Mouse (Mus musculus) liver, adult 2 months (tissue): ENCODE results near the gene Zbtb9. TPM values are rescaled to one million over a fixed set of nuclear protein-coding genes. Genes with fewer than 3 reads are reported as not detected.

Source experiments
- DNase-seq: peaks from one replicate; pipeline ENCODE4 v3.0.0-alpha.2; 2011; ENCODE audit warnings: low read depth, low spot score; ENCODE audit errors: extremely low read depth
- H3K27ac ChIP-seq: fragments of 200-500 bp; replicated peaks from 2 replicates; pipeline ENCODE4 v1.5.1; 2012; ENCODE audit warnings: low read depth, mild to moderate bottlenecking, control low read depth, inconsistent platforms, low read length; ENCODE audit not compliant: insufficient read depth
- H3K27me3 ChIP-seq: fragments of 200-500 bp; 2 replicates; pipeline ENCODE4 v1.6.1; 2012; ENCODE audit warnings: mild to moderate bottlenecking, moderate library complexity, low read length, inconsistent platforms; ENCODE audit not compliant: control insufficient read depth, insufficient read depth
- H3K36me3 ChIP-seq: fragments of 200-500 bp; 2 replicates; pipeline ENCODE4 v1.6.1; 2012; ENCODE audit warnings: low read length, inconsistent platforms; ENCODE audit not compliant: control insufficient read depth, insufficient read depth
- H3K4me1 ChIP-seq: fragments of 200-500 bp; 2 replicates; pipeline ENCODE4 v1.6.1; 2011; ENCODE audit warnings: low read length; ENCODE audit not compliant: control insufficient read depth, insufficient read depth
- H3K4me3 ChIP-seq: fragments of 200-500 bp; 2 replicates; pipeline ENCODE4 v1.5.1; 2011; ENCODE audit warnings: low read depth, mild to moderate bottlenecking, control low read depth, low read length, moderate library complexity; ENCODE audit not compliant: insufficient read depth
- H3K79me2 ChIP-seq: fragments of 200-500 bp; 2 replicates; pipeline ENCODE4 v1.6.1; 2012; ENCODE audit warnings: inconsistent platforms, mild to moderate bottlenecking, low read length, moderate library complexity; ENCODE audit not compliant: control insufficient read depth, insufficient read depth
- H3K9ac ChIP-seq: fragments of 200-500 bp; 2 replicates; pipeline ENCODE4 v1.6.1; 2012; ENCODE audit warnings: low read depth, mild to moderate bottlenecking, control low read depth, inconsistent platforms, low read length
- CTCF ChIP-seq: fragments of 200-500 bp; IDR thresholded peaks from 2 replicates; pipeline ENCODE4 v1.5.1; 2011; ENCODE audit warnings: low read depth, low read length, control low read depth
- POLR2A ChIP-seq: fragments of 200-500 bp; IDR thresholded peaks from 2 replicates; pipeline ENCODE4 v1.6.1; 2011; ENCODE audit warnings: low read length, control low read depth; ENCODE audit not compliant: insufficient read depth; ENCODE audit errors: extremely low read depth
- WGBS: fragments of 180-500 bp; shearing (Covaris S2); methylation state at CpG from one replicate; pipeline ENCODE4 v1.1.7; 2018; 5-methylcytosine and 5-hydroxymethylcytosine counted together
- polyA plus RNA-seq: library from polyadenylated mRNA; depleted of rRNA; stranded (reverse); fragments of >200 nt; gene quantifications from 2 replicates; pipeline ENCODE4 v1.2.3, GENCODE M21; 2012
- total RNA-seq: library from RNA; depleted of rRNA; stranded (reverse); fragments of >200 nt; gene quantifications from 2 replicates; pipeline ENCODE4 v1.2.3, GENCODE M21; 2014

Zbtb9 gene
- total and polyA plus RNA-seq, 2 experiments = 3.3 to 3.6 TPM

- TF ChIP-seq POLR2A = no peak
- TF ChIP-seq CTCF = no peak
- H3K9ac ChIP-seq = no peak overlapping the region
- H3K27ac ChIP-seq = no peak overlapping the region
- no peaks in the 10 kb centered on the region for H3K4me1 ChIP-seq
- no peak for DNase-seq
- H3K79me2 ChIP-seq = 0 out of 2 replicates have a peak, but pooled peaks cover 2% of the 10 kb centered on the region
- no peaks in the 10 kb centered on the region for H3K27me3 ChIP-seq
- H3K4me3 ChIP-seq = no peak overlapping the region
- WGBS = 87% methylated on average over 17 of the region's 17 CpGs
- peaks cover 2% of the 10 kb centered on the region; the same call in 1 of the 2 replicates for H3K36me3 ChIP-seq
Measured at GRCm38 (mm10) chr17:27025326-27025902, 52.4 kb downstream of the Zbtb9 start.

DNA sequence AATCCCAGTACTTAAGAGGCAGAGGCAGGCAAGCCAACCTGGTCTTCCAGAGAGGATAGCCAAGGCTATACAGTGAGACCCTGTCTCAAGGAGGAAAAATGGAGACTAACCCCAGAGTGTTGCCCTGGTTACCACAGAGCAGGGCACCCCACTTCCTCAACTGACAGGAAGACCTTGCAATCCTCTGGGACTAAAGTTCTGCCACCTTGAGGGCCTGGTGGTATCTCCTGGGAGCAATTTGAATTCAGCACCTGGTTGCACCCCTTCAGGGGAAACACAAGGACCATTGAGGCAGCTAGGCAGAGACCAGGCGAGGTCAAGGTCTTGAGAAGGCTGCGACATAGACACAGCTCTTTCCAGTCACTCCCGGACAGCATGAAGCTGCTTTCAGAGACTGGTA lies 53.0 kb downstream of the Zbtb9 start:
- H3K9ac ChIP-seq = no peak overlapping the region
- H3K4me3 ChIP-seq = no peak overlapping the region
- H3K27ac ChIP-seq = no peak overlapping the region
- no peaks in the 10 kb centered on the region for H3K4me1 ChIP-seq
- H3K27me3 ChIP-seq = no peaks in the 10 kb centered on the region
- TF ChIP-seq POLR2A (no peak), CTCF (no peak)
- DNase-seq = no peak
- 0 out of 2 replicates have a peak, but pooled peaks cover 2% of the 10 kb centered on the region for H3K79me2 ChIP-seq
- WGBS = 94% methylated on average over 3 of the region's 3 CpGs
- peaks cover 2% of the 10 kb centered on the region; the same call in 1 of the 2 replicates for H3K36me3 ChIP-seq

GRCm38 (mm10) chr17:27027460-27028283 lies 54.7 kb downstream of the Zbtb9 start:
- H3K4me3 ChIP-seq = peak overlapping the region; percentile 83
- no peak for TF ChIP-seq CTCF
- TF ChIP-seq POLR2A = no peak
- H3K79me2 ChIP-seq = 0 out of 2 replicates have a peak, but pooled peaks cover 2% of the 10 kb centered on the region
- peak overlapping the region; percentile 83 for H3K9ac ChIP-seq
- H3K36me3 ChIP-seq = 0 out of 2 replicates have a peak, but pooled peaks cover 2% of the 10 kb centered on the region
- 14% methylated on average over 12 of the region's 12 CpGs for WGBS
- DNase-seq = peak; percentile 81
- no peaks in the 10 kb centered on the region for H3K27me3 ChIP-seq
- peaks cover 1% of the 10 kb centered on the region; the same call in 1 of the 2 replicates for H3K4me1 ChIP-seq
- peak overlapping the region; percentile 70 for H3K27ac ChIP-seq

GRCm38 (mm10) chr17:27028284-27028795 lies 55.4 kb downstream of the Zbtb9 start:
- under 1% methylated on average over 19 of the region's 19 CpGs for WGBS
- H3K4me3 ChIP-seq = peak overlapping the region; percentile 83

GRCm38 (mm10) chr17:27028909-27029308 lies 55.9 kb downstream of the Zbtb9 start, which contains the start of gene Bak1:
TSS of gene Bak1 (minus strand) at chr17:27029009.
- Histone ChIP-seq H3K27me3 (no peaks in the 10 kb centered on the region), H3K79me2 (0 out of 2 replicates have a peak, but pooled peaks cover 2% of the 10 kb centered on the region), H3K27ac (peak within 1 kb of the TSS; percentile 70), H3K36me3 (0 out of 2 replicates have a peak, but pooled peaks cover 2% of the 10 kb centered on the region), H3K9ac (peak within 1 kb of the TSS; percentile 83), H3K4me3 (peak within 1 kb of the TSS; percentile 83), H3K4me1 (peaks cover 2% of the 10 kb centered on the region; the same call in 1 of the 2 replicates)
- DNase-seq = no peak
- WGBS = 61% methylated on average over 3 of the region's 4 CpGs
- TF ChIP-seq POLR2A (no peak), CTCF (no peak)

More at GRCm38 (mm10) chr17:27028284-27028795, 55.4 kb downstream of the Zbtb9 start:
- Histone ChIP-seq H3K36me3 (0 out of 2 replicates have a peak, but pooled peaks cover 2% of the 10 kb centered on the region), H3K9ac (peak overlapping the region; percentile 83), H3K27me3 (no peaks in the 10 kb centered on the region), H3K27ac (peak overlapping the region; percentile 70), H3K79me2 (0 out of 2 replicates have a peak, but pooled peaks cover 2% of the 10 kb centered on the region), H3K4me1 (peaks cover 2% of the 10 kb centered on the region; the same call in 1 of the 2 replicates)
- DNase-seq = peak; percentile 71
- TF ChIP-seq POLR2A = 0 out of 2 replicates have a peak, but pooled peaks have one; percentile 45
- TF ChIP-seq CTCF = peak; percentile 85
